Mouse (Mus musculus): ENCODE results near the gene Plekhh2. TPM values are rescaled to one million over a fixed set of nuclear protein-coding genes. Genes with fewer than 3 reads are reported as not detected.

Gene Plekhh2
- polyA plus RNA-seq, 1 experiment from 2014 or later, result 1.6 TPM

DNA sequence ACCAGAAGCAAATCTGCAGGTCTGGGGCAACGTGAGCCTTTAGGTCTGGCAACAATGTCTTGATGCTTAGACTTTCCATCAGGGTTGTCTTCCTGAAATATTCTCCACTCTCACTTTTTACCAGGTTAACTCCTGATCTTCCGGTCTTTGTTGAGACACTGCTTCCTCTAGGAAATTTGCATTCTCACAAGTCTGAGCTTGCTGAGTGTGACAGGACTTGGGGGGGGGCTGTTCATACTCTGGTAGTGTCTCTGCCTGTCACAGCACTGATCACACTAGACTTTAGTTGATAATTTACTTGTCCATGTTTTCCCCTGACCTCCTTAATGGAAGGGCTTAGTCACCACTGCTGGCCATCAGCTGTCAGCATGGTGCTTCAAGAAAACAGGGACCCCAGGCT, 24.3 kb upstream of the Plekhh2 start:
- Histone ChIP-seq H3K9me3 (replicated peaks; ENCODE audit: control insufficient read depth, low read length) (no peaks in the 10 kb centered on the region), H3K27me3 (ENCODE audit: control insufficient read depth, insufficient read depth, low read length) (no peaks in the 10 kb centered on the region), H3K4me1 (ENCODE audit: control insufficient read depth, insufficient read depth, low read length) (no peaks in the 10 kb centered on the region), H3K27ac (ENCODE audit: low read length) (no peak overlapping the region), H3K36me3 (ENCODE audit: control insufficient read depth, insufficient read depth) (no peaks in the 10 kb centered on the region), H3K4me2 (ENCODE audit: low read depth, low read length) (no peak overlapping the region), H3K9ac (ENCODE audit: low read length) (no peak overlapping the region), H3K4me3 (ENCODE audit: low read length) (no peak overlapping the region)
- ATAC-seq (replicated peaks; ENCODE audit: extremely low read depth, insufficient read depth, low FRiP score), result no peak
- 65% methylated on average over 2 of the region's 2 CpGs for WGBS

DNA sequence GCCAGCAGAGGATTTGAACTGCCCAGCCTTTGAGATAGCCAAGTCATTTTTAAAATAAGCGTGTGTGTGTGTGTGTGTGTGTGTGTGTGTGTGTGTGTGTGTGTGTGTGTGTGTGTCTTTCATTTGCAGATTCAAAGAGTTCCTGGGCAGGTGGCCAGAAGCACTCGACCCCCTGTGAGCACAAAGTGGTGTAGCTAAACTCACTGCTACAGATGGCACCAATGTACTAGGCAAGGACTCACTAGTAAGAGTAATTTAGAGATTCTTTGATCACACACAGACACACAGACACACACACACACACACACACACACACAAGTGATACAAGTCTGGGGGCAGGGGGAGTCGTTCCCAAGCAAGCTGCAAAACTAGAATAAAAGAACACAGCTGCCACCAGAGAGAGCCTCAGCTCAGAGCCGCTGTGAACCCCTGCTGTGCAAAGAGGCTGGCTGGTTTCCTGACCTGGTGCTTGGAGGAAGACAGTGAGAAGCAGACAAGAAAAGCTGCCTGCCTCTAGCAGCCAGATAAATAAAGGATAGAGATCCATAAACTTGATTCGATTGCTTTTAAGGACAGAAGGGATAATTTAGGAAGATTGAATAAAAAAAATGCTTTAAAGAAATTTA, 19.3 kb upstream of the Plekhh2 start:
- no peak overlapping the region for H3K9ac ChIP-seq (ENCODE audit: low read length)
- no peak overlapping the region for H3K4me2 ChIP-seq (ENCODE audit: low read depth, low read length)
- H3K27ac ChIP-seq (ENCODE audit: low read length), result no peak overlapping the region
- no peaks in the 10 kb centered on the region for H3K4me1 ChIP-seq (ENCODE audit: control insufficient read depth, insufficient read depth, low read length)
- no peak overlapping the region for H3K4me3 ChIP-seq (ENCODE audit: low read length)
- H3K27me3 ChIP-seq (ENCODE audit: control insufficient read depth, insufficient read depth, low read length), result no peaks in the 10 kb centered on the region
- no peak for ATAC-seq (replicated peaks; ENCODE audit: extremely low read depth, insufficient read depth, low FRiP score)
- 32% methylated on average over 5 of the region's 5 CpGs for WGBS
- no peaks in the 10 kb centered on the region for H3K9me3 ChIP-seq (replicated peaks; ENCODE audit: control insufficient read depth, low read length)
- H3K36me3 ChIP-seq (ENCODE audit: control insufficient read depth, insufficient read depth), result no peaks in the 10 kb centered on the region

DNA sequence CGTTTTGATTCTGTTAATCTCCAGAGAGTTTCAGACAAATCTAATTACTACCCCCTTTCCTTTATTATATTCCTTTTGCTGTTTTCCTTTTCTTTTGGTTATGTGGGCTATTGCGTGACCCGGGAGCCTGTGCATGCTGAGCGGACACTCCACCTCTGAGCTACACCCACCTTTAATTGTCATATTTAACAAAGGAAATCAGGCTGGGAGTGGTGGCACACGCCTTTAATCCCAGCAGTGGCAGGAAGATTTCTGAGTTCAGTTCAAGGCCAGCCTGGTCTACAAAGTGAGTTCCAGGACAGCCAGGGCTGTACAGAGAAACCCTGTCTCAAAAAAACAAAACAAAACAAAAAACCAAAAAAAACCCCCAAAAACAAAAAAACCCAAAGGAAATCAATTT, 14.7 kb upstream of the Plekhh2 start:
- no peaks in the 10 kb centered on the region for H3K9me3 ChIP-seq (replicated peaks; ENCODE audit: control insufficient read depth, low read length)
- ATAC-seq (replicated peaks; ENCODE audit: extremely low read depth, insufficient read depth, low FRiP score), result no peak
- no peaks in the 10 kb centered on the region for H3K36me3 ChIP-seq (ENCODE audit: control insufficient read depth, insufficient read depth)
- no peaks in the 10 kb centered on the region for H3K4me1 ChIP-seq (ENCODE audit: control insufficient read depth, insufficient read depth, low read length)
- H3K27me3 ChIP-seq (ENCODE audit: control insufficient read depth, insufficient read depth, low read length), result no peaks in the 10 kb centered on the region
- no peak overlapping the region for H3K4me2 ChIP-seq (ENCODE audit: low read depth, low read length)
- no peak overlapping the region for H3K9ac ChIP-seq (ENCODE audit: low read length)
- WGBS, result 86% methylated on average over 5 of the region's 5 CpGs
- no peak overlapping the region for H3K27ac ChIP-seq (ENCODE audit: low read length)
- H3K4me3 ChIP-seq (ENCODE audit: low read length), result no peak overlapping the region

DNA sequence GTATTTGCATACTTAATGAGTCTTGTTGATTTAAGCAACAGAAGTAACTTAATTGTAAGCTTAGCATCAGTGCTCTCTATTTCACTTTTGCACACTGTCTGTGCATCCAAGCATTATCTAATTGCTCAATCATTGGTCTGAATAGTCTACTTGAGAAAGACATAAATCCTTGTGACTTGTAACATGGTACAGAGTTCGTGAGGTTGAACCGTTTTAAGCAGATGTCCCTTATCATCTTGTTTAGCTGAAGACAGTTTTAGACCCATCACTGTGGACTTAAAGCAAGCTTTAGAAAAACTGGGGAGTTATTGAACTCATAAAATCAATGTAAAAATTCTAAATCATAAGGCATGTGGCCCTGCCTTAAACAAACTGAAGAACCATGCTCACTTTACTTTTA, 14.1 kb upstream of the Plekhh2 start:
- Histone ChIP-seq H3K4me1 (ENCODE audit: control insufficient read depth, insufficient read depth, low read length) (no peaks in the 10 kb centered on the region), H3K4me3 (ENCODE audit: low read length) (no peak overlapping the region), H3K4me2 (ENCODE audit: low read depth, low read length) (no peak overlapping the region), H3K9me3 (replicated peaks; ENCODE audit: control insufficient read depth, low read length) (no peaks in the 10 kb centered on the region), H3K9ac (ENCODE audit: low read length) (no peak overlapping the region), H3K27me3 (ENCODE audit: control insufficient read depth, insufficient read depth, low read length) (no peaks in the 10 kb centered on the region), H3K36me3 (ENCODE audit: control insufficient read depth, insufficient read depth) (no peaks in the 10 kb centered on the region), H3K27ac (ENCODE audit: low read length) (no peak overlapping the region)
- ATAC-seq (replicated peaks; ENCODE audit: extremely low read depth, insufficient read depth, low FRiP score), result no peak
- 60% methylated on average over 2 of the region's 2 CpGs for WGBS

DNA sequence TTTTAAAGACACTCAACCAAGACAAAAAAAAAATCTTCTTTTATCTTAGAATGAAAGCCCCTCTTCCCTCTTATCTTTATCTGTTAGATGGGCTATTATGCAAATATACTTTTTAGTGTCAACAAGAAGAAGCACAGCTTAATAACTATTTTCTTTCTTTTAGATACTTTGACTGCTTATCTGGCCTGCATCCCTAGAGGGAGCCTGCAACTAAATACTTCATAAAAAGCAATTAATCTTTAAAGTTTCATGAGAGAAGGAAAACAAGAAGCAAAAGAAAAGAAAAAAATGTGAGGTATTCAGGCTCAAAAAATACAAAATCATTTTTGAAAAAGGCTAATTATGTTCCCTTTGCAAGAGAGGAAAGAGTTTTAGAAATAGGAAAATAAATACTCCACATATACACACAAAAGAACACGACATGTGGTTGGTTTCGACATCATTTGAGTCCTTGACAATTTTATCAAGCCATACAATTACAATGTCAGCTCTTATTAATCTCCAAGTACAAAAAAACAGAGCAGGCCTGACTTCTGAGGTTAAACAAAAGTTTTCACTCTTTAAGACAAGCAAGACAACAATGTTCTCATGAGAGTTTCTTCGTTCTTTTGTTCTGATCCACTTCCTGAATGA, 13.6 kb upstream of the Plekhh2 start:
- WGBS, result 61% methylated on average over 3 of the region's 3 CpGs
- Histone ChIP-seq H3K27ac (ENCODE audit: low read length) (no peak overlapping the region), H3K4me1 (ENCODE audit: control insufficient read depth, insufficient read depth, low read length) (no peaks in the 10 kb centered on the region), H3K4me2 (ENCODE audit: low read depth, low read length) (no peak overlapping the region), H3K9ac (ENCODE audit: low read length) (no peak overlapping the region), H3K36me3 (ENCODE audit: control insufficient read depth, insufficient read depth) (no peaks in the 10 kb centered on the region), H3K27me3 (ENCODE audit: control insufficient read depth, insufficient read depth, low read length) (no peaks in the 10 kb centered on the region), H3K9me3 (replicated peaks; ENCODE audit: control insufficient read depth, low read length) (no peaks in the 10 kb centered on the region), H3K4me3 (ENCODE audit: low read length) (no peak overlapping the region)
- no peak for ATAC-seq (replicated peaks; ENCODE audit: extremely low read depth, insufficient read depth, low FRiP score)

DNA sequence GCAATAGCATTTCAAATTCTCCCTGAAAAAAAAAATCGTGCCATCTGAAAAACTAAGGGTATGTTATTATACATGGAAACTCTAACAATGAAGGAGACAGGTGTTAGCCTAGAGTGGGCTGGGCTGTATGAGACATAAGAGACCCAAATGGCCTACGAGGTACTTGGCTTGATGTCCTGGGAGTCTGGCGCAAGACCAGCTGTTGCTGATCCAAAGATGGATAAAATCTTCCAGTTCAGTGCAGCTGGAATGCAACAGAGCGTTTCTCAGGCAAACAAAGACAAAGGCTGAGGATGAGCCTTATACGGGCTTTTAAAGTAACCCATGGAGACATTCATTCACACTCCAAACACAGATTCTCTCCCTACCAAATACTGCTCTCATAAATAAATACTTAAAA, 13.1 kb upstream of the Plekhh2 start:
- Histone ChIP-seq H3K4me3 (ENCODE audit: low read length) (no peak overlapping the region), H3K36me3 (ENCODE audit: control insufficient read depth, insufficient read depth) (no peaks in the 10 kb centered on the region), H3K4me1 (ENCODE audit: control insufficient read depth, insufficient read depth, low read length) (no peaks in the 10 kb centered on the region), H3K4me2 (ENCODE audit: low read depth, low read length) (no peak overlapping the region), H3K9ac (ENCODE audit: low read length) (no peak overlapping the region), H3K27me3 (ENCODE audit: control insufficient read depth, insufficient read depth, low read length) (no peaks in the 10 kb centered on the region), H3K9me3 (replicated peaks; ENCODE audit: control insufficient read depth, low read length) (no peaks in the 10 kb centered on the region), H3K27ac (ENCODE audit: low read length) (no peak overlapping the region)
- 56% methylated on average over 5 of the region's 5 CpGs for WGBS
- ATAC-seq (replicated peaks; ENCODE audit: extremely low read depth, insufficient read depth, low FRiP score), result no peak

DNA sequence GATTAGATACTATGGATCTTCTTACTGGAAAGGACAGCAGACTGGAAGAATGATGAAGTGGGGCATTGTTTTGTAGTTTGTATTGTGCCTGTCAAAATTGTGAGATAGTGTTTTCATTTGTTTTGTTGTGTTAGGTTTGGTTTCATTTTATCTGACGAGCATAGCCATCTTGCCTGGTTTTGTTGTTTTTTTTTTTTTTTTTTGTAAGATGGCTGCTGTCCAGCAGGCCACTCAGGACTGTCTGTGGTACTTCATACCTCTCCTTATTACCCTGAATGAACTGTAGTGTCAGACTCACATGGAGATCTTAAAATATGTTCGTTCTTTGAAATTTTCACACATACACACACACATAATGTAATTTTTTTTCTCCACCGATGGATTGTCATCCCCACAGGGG, 9.4 kb upstream of the Plekhh2 start:
- Histone ChIP-seq H3K36me3 (ENCODE audit: control insufficient read depth, insufficient read depth) (no peaks in the 10 kb centered on the region), H3K9me3 (replicated peaks; ENCODE audit: control insufficient read depth, low read length) (no peaks in the 10 kb centered on the region), H3K27ac (ENCODE audit: low read length) (no peak overlapping the region), H3K9ac (ENCODE audit: low read length) (no peak overlapping the region), H3K4me3 (ENCODE audit: low read length) (no peak overlapping the region), H3K27me3 (ENCODE audit: control insufficient read depth, insufficient read depth, low read length) (no peaks in the 10 kb centered on the region), H3K4me2 (ENCODE audit: low read depth, low read length) (no peak overlapping the region), H3K4me1 (ENCODE audit: control insufficient read depth, insufficient read depth, low read length) (no peaks in the 10 kb centered on the region)
- no peak for ATAC-seq (replicated peaks; ENCODE audit: extremely low read depth, insufficient read depth, low FRiP score)
- WGBS, result 57% methylated on average over 3 of the region's 3 CpGs

DNA sequence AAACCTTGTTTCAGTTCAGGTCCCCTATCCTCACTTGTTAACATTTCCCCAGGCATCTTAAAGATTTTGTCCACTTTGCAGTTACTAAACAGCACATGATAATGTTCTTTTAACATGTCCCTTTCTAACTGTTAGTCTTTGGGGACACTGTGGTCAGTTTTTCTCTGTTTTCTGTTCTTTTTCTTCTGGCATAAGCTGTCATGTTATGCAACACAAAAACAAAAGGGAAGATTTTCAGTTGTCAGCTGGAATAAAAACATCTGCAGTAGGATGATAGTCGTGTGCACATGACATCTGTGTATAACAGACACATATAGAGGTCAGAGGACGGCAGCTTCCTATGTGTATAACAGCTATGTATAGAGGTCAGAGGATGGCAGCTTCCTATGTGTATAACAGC, 5.8 kb upstream of the Plekhh2 start:
- Histone ChIP-seq H3K9me3 (replicated peaks; ENCODE audit: control insufficient read depth, low read length) (no peaks in the 10 kb centered on the region), H3K27ac (ENCODE audit: low read length) (no peak overlapping the region), H3K9ac (ENCODE audit: low read length) (no peak overlapping the region), H3K27me3 (ENCODE audit: control insufficient read depth, insufficient read depth, low read length) (no peaks in the 10 kb centered on the region), H3K4me3 (ENCODE audit: low read length) (no peak overlapping the region), H3K4me2 (ENCODE audit: low read depth, low read length) (no peak overlapping the region), H3K4me1 (ENCODE audit: control insufficient read depth, insufficient read depth, low read length) (no peaks in the 10 kb centered on the region; the same call in 1 of the 2 replicates), H3K36me3 (ENCODE audit: control insufficient read depth, insufficient read depth) (no peaks in the 10 kb centered on the region)
- ATAC-seq (replicated peaks; ENCODE audit: extremely low read depth, insufficient read depth, low FRiP score), result no peak
- whole genome bisulfite sequencing, result 50% methylated on average over 2 of the region's 2 CpGs

DNA sequence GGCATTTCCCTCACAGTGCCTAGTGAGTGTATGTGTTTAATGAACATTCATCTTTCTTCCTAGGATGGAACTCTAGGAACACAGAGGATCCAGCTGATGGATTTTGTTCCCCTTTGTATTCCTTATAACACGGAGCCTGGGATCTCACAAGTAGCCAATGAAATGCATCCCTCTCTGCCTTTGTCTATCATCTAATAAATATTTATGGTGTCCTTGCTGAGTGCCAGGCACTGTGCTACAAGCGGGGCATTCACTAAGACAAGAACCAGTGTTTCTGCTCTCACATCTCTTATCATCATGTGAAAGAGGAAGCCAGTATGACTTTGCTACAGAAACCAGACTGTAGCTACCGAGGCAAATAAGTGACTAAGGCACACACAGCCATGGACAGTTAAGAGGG, 3.0 kb upstream of the Plekhh2 start:
- Histone ChIP-seq H3K9me3 (replicated peaks; ENCODE audit: control insufficient read depth, low read length) (no peaks in the 10 kb centered on the region), H3K9ac (ENCODE audit: low read length) (no peak overlapping the region), H3K27me3 (ENCODE audit: control insufficient read depth, insufficient read depth, low read length) (no peaks in the 10 kb centered on the region), H3K27ac (ENCODE audit: low read length) (no peak overlapping the region), H3K4me3 (ENCODE audit: low read length) (no peak overlapping the region), H3K36me3 (ENCODE audit: control insufficient read depth, insufficient read depth) (no peaks in the 10 kb centered on the region), H3K4me2 (ENCODE audit: low read depth, low read length) (no peak overlapping the region), H3K4me1 (ENCODE audit: control insufficient read depth, insufficient read depth, low read length) (peaks cover 5% of the 10 kb centered on the region; the same call in 1 of the 2 replicates)
- ATAC-seq (replicated peaks; ENCODE audit: extremely low read depth, insufficient read depth, low FRiP score), result no peak
- 48% methylated on average over 3 of the region's 3 CpGs for WGBS
